Mouse (Mus musculus): ENCODE data around the gene Kcnq1.

Kcnq1 gene

DNA sequence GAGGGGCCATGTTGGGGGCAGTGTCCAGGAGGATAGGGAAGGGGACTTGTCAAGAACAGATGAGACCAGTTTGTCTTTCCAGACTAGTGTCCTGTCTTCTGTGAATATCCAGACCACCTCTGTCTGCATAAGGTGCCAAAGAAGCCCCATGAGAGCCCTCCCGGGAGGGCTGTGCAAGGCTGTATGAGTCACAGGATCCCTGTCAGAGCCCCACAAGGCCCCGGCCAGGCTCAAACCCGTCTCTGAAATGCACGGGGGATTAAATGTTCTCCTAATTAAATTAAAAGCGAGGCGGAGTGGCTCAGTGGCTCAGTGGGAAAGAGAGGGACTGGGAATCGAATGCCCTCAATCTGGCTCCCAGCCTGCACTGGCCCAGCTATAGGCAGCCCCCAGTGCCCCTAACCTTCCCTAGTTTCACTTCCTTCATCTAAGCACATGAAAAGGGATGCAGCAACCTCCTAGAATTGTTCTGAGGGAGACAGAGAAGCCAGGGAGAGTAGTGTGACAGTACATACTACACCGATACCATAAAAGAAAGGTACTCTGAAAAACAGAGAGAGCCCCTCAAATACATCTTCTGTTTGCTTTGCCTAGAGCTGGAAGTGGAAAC is 159.8 kb downstream of the Kcnq1 start:
- no peak for DNase-seq (ENCODE audit: low read depth, low spot score)

DNA sequence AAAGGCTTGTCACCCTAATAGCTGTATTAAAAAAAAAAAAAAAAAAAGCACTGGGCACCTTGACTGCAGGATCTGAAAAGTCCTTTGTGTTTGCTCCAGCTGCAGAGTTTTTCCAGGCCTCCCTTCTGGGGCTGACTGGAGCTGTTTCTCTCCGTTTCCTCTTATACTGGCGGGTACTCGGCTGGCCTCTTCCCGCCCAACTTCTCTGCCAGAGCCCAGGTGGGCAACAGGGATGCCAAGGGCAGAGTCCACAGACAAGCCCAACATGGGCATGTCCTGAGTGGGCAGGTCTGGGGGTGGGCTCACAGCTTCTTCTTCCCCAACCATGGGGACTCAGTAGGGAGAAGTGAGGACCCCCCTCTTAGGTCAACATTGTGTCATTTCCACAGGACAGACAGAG is 167.6 kb downstream of the Kcnq1 start:
- no peak for DNase-seq (ENCODE audit: low read depth, low spot score)

DNA sequence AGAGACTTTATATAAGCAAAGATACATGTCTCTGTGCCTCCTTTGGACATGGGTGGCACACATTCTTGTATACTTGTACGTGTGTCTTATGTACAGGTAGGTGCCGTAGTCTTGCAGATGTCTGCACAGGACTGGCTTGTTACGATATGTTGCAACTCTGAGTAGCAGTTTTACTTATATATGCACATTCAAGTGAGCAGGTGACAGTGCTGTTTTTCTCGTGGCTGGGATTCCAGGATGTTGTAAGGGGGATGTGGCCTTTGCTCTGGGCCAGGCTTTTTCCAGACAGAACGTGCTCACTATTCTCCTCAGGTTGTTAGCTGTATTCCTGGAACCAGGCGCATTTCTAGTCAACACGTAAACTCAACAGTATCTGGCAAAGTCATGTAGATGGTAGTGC is 168.9 kb downstream of the Kcnq1 start:
- no peak for DNase-seq (ENCODE audit: low read depth, low spot score)

DNA sequence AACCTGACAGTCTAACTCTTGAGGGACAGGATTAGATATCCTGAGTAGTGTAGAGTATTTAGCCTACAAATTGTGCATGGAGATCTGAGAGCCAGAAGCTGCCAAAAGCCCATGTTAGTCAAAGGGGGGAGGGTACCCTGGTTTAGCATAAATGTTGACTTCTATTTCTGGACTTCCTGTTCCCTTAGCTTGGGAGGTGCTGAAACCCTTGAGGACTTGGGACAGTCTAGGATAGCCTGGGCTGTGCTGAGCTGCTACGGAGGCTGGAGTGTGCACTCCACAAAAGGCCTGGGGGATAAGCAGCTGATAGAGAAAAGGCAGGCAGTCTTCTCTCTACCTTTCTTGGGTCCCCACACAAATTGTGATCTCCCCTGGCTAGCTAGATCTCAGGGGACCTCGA is 177.5 kb downstream of the Kcnq1 start:
- DNase-seq (ENCODE audit: low read depth, low spot score) = no peak

DNA sequence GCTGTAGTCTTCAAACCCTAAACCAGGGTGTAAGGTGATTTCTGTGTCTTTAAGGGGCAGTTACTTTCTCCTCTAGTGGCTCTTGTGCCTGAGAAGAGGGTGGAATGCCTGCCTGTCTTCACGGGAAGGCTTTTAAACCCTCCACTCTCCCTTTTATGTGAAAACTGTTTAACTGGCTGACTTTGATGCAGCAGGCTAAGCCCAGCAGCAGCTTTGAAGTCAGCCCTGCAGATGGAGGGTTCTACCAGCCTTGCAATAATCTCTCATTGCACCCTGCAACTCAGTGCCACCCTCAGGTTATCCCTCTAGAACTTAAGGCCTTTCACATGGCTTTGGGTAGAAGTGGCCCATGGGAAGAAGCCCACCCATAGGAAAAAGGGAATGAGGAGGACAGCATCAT is 178.7 kb downstream of the Kcnq1 start:
- DNase-seq (ENCODE audit: low read depth, low spot score) = no peak

DNA sequence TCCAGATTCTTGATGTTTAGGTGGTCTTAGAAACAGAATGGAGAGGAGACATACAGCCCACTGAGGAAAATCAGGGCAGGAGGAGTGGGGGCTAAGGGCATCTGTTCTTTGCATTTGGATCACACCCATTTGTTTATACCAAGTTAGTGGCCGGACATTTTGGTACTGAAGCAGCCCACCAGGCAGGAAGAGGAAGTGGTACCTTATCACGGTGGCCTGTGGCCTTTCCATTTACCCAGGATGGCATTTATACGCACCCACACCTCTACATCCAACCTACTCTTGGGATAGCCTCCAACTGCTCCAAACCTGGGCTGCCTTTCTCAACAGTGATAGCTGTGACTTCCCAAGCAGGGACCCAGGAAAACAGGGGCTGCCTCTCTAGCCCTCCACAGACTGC is 179.3 kb downstream of the Kcnq1 start:
- DNase-seq (ENCODE audit: low read depth, low spot score) = no peak

DNA sequence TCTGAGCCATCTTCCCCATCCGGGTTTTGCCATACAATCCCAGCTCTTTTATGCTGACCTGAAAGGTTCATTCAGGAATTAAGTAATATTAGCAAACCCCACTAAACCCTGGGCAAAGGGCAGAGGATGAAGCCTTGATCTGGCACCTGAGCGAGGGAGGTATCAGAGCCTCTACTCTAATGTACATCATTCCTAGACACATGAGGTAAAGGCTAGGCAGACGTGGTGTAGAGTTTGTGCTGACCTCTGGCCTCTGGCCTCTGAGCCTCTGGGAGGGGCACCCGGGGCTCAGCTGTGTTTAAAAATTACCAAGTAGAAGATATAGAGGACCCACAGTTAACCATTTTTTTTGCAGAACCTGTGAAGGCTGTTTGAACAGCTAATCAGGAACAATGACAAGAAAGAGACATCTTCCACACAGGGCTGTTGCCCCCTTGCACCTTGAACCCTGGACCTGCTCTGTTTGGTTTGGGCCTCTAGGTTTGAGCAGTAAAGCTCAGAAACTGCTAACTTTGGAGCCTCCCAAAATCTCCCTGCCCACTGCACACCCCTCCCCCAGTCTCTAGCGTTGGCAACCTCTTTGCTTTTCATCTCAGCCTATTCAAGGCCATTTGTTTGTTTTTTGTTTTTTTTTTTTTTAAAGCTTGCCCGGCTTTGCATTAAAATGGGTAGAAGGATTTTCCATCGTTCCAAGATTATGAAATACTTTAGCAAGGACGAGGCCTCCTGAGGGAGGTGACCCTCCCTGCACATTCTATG is 180.5 kb downstream of the Kcnq1 start:
- no peak for DNase-seq (ENCODE audit: low read depth, low spot score)

DNA sequence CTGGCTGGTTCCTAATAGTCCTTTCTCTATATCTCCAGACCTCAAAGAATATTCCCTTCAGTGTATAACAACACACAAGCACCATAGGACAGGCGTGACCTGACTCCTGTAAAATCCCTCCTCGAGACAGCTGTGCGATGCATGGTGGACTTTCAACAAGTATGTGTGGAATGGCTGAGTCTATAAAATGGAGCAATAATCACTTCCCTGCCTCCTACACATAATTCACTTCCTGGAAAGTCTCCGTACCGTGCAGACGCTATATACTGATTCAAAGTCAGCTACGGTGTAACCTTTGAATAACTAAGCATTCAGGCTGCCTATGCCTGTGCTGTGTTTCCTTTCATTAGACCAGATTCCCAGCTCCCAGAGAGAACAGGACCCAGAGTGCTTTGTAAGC is 182.0 kb downstream of the Kcnq1 start:
- DNase-seq (ENCODE audit: low read depth, low spot score) = no peak

DNA sequence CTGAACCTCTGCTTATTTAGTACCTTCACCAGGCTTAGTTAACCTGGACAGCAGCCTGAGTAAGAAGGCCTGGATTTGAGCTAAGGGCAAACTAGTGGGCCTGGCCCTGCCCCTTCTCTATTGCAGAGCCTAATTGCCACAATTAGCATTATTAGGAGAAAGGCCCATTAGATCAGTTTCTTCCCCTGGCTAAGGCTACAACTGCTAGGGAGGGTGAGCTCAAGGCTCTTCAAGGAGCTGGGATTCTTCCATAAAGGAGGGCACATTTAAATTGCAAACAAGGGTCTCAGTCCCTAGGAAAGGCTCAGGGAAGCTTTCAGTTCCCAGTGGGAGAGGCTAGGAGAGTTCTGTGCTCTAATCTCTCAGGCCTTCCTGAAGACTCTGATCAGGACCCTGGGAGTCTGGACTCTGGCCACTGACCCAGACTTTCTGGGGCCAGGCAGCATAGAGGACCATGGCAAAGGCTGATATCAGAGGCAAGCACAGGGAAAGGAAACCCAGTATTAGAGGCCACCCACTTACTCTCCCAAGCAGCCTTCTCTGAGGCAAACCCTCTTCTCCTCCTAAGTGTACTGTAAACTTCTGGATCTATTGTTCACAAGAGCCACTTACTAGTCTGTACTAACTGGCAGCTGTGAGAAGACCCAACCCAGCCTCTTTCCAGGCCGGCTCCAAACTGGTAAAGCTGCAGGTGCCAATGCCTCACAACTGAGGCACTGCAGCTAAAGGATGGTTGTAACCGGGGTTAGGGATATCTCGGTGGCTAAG is 183.1 kb downstream of the Kcnq1 start:
- no peak for DNase-seq (ENCODE audit: low read depth, low spot score)

DNA sequence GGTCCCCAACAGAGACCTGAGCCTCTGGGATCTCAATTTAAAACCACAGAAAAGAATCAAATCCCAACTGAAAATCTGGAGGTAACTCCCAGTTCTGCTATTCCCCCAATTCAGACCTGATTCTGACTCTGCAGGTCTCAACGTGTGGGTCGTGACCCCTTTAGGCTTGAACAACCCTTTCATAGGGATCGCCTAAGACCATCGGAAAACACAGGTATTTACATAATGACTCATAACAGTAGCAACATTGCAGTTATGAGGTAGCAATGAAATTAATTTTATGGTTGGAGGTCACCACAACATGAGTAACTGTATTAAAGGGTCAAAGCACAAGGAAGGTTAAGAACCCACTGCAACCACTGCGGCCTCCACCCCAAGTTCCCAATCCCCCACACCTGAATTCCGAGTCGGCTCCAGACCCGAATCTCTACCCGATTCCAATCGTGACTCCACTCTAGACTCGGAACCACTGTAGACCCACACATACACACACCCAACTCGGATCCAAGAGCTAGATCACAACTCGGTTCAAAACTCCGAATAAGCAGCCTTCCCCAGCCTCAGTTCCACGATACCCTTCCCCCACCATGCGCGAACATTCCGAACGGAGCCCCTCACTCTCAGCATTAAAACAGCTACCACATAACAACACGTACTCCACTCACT is 188.7 kb downstream of the Kcnq1 start:
- peak; percentile 16 for DNase-seq (ENCODE audit: low read depth, low spot score)

DNA sequence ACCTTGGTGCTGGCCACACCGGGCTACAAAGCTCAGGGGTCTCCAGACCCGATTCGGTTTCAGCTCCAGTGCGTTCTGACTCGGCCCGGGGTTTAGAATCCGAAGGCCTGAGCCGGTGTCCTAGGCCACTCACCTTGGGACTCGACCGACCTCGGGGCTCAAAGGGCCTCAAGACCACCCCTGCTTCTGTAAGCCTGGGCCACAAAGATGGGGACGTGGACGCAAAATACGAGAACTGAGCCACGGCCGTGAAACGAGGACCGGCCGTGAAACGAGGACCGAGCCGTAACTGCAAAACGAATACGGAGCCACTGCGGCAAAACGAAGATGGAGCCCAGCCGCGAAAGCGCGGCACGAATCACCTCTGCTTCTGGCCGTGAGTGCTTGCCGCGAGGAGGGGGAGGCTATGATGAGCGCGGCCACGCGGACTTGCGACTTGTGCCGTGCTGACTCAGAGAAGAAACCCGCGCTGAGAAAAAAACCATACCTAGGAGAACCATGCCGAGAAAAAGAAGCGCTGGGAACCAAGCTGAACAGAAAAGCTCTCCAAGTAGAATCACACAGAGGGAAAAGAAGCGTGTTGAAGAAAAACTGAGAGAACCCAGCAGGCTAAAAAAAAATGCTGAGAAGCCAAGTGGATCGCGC is 189.3 kb downstream of the Kcnq1 start:
- DNase-seq (ENCODE audit: low read depth, low spot score) = peak; percentile 62

DNA sequence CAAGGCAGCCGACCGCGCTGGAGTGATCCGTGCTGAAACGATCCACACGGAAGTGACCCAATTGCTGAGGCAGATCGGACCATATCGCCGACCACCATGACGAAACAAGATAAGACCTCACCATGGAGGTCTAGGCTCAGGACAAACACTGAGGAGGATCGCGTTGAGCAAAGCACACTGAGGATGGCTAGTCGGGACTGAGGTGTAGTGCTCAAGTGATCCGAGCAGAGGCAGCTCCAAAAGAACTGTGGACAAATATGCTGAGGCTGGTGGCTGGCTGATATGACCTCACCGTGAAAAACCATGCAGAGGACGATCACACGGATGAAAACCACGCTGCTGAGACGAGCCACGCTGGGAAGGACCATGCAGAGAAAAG is 189.8 kb downstream of the Kcnq1 start:
- DNase-seq (ENCODE audit: low read depth, low spot score) = peak; percentile 42

DNA sequence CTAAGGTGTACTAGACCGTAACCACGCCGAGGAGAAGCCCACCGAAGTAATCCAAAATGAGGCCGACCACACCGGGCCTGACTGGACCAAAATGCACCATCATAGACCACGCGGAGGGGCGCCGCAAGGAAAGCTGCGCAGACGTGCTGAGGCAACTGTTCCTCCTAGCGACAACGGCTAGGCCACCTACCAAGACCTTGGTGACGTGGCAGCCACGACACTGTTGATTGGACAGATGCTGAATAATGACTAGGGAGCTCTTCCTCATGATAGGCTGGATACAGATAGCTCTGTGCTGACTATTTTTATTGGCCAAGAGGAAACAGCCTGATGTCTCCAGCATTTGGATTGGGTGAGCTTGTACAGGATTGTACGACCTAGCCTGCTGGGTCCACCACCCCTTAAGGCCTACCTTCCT is 190.2 kb downstream of the Kcnq1 start:
- peak; percentile 96 for DNase-seq (ENCODE audit: low read depth, low spot score)

DNA sequence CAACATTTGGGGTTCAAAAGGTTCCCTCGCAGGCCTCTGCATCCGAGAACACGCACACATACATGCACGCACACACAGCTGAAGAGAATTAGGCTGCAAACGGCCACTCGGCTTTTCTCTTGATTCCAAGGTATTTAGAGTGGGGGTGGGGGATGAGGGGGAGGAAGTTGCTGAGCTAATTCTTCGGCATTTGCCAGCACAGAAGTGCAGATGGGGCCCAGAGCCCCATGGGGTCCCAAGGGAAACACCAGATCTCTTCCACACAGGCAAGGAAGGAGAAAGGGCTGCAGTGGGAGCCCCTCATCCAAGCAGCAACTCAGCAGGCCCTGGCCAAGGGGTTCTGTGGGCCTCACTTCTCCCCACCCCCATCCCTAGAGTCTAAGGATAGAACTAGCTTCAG is 193.9 kb downstream of the Kcnq1 start:
- DNase-seq (ENCODE audit: low read depth, low spot score) = no peak

DNA sequence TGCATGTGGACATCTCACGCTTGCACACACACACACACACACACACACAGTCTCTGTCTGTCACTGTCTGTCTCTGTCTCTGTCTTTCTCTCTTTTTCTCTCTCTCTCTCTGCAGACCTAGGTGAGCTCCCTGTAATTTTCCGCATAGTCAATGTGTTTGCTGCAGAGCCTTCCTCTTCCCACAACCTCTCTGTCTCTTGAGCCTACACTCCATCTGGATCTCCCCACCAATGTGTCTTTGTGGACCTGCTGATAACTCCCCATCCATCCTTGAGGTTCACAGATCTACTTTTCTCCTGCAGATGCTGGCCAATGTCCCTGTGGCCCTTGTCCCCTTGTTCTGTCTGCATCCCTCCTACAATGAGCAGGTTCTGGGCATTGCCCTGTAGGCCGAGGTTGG is 194.5 kb downstream of the Kcnq1 start:
- DNase-seq (ENCODE audit: low read depth, low spot score) = no peak

DNA sequence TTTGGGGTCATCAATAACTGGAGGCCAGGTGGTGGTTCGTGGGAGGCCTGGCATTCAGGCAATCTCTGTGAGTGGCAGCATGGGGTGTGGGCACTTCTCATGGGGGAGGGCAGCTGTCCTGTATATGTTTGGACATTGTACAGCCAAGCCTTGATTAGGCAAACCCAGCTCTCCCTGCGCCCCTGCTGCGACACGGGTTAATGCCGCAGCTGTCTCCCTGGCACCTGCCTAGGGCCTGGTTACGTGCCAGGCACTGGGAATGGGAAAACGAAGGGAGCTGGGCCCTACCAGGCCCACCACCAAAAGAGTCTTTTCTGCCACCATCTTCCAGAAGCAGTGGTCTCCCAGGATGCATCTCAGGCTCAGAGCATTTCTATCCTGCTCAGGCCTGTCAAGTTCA is 196.0 kb downstream of the Kcnq1 start:
- no peak for DNase-seq (ENCODE audit: low read depth, low spot score)

DNA sequence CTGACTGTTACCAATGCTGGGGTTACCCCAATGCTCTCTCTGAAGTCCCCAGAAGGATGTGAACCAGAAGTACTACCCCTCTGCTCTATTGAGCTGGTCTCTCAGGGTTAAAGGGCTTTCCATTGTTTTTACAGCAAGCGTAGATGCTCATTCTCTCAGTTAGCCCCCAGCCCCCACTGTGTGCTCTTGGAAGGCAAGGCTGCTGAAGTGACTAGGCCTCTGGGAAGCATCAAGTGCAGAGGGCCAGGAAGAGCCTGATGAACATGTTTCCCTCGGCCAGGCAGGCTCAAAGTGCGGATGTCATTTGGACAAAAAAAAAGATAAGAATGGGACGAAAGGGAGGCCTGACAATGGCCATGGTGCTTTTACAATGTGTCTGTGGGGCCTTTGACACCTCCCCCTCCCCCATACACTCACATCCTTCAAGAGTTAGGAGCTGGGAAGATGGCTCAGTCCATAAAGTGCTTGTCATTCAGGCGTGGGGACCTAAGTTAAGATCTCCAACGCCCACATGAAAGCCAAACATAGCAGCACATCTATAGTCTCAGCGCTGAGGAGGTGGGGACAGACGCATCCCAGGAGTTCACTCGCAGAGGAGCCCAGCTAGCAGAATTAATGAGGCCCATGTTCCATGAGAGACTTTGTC is 196.6 kb downstream of the Kcnq1 start:
- no peak for DNase-seq (ENCODE audit: low read depth, low spot score)

DNA sequence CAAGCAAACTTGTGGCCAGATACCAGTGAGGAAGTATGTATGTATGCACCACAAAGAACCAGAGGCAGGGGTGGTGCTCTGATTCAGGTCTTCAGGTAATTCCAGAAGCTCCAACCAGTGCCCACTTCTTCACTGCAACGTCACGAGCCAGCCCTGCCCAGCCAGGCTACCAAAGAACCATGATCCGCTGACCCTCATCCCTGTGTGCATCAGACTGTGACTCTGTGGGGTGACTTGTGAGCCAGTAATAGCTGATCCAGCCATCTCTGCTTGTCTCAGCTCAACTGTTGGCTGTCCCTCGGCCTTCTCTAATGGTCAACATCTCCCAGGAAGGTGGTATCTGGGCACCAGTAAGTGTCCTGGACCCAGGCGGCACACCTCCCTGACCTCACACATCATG is 197.4 kb downstream of the Kcnq1 start:
- no peak for DNase-seq (ENCODE audit: low read depth, low spot score)

DNA sequence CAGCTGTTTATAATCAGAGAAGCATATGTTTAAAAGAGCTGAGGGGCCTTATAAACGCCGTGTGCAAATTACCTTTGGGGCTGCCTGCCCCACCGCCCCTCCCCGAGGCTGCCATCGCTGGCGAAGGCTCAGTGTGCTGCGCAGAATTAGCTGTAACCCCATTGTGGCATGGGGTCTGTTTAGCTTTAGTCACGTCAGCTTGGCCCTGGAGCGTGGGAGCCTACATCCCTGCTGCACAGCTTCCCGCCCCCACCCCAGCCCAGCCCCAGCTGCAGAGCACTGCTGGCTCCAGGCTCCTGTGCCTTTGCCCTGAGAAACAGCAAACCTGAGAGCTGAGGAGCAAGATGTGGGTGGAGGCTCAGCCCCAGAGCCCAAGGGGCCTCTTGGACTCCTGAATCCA is 199.6 kb downstream of the Kcnq1 start:
- DNase-seq (ENCODE audit: low read depth, low spot score) = no peak

DNA sequence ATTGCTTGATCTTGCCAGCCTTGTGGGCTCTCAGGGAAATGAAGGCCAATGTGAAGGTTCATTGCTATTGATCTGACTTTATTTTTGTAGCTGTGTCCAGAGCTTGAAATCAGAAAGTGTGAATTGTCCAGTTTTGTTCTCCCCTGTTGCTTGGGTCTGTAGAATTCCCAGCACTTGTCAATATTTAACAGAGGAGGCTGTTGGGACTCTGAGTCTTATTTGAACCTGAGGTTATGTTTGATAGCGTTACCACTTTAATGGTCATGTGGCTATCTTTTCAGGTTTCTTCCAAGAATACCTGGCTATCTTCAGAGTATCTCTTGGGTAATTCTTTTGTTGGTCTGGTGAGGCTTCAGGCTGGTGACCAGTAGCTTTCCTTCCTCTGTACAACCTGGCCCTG is 201.8 kb downstream of the Kcnq1 start:
- DNase-seq (ENCODE audit: low read depth, low spot score) = no peak

DNA sequence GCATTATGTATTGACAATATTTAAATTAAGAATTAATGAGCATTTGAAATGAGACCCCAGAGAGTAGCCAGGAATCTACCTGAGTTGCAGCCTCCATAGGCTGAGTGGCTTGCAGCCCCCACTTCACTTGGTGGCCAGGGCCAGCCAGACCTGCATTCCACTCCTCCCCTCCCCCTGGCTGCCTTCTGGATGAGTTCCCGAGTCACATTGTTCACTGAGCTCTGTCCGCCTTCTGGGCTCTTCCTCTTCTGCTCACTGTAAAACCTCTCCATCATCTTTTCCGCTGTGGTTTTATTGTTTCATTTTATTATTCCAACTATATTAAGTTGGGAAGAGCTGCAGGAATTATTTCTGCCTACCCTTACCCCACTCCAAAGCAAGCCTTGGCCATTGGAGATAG is 204.1 kb downstream of the Kcnq1 start:
- DNase-seq (ENCODE audit: low read depth, low spot score) = no peak
